Mouse (Mus musculus) MEL-GATA-1-ER (cell line): ENCODE results near the gene Ss18l2.
A peak's percentile ranks its signal among the peaks of the same experiment; 100 is the strongest.

Source experiments
- DNase-seq: peaks from one replicate; pipeline ENCODE4 v3.0.0-alpha.2; 2012; ENCODE audit warnings: low read depth; ENCODE audit errors: extremely low read depth

Gene Ss18l2

DNA sequence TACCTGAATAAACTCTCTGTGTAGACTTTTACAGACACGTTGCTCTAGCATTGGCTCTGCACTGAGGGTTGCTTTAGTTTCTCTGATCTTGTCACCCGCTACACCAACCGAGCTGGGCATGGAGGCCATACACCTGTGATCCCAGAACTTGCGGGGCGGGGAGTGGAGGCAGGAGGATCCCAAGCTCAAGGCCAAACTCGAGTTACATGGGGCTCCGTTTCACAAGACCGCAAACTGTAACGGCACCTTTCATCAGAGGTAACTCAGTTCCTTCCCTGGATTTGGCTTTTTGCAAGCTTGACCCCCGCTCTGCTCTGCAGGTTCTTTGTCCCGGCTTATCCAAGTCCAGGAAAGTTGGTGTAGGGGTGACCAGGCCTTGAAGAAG is 5.9 kb upstream of the Ss18l2 start:
- no peak for DNase-seq

DNA sequence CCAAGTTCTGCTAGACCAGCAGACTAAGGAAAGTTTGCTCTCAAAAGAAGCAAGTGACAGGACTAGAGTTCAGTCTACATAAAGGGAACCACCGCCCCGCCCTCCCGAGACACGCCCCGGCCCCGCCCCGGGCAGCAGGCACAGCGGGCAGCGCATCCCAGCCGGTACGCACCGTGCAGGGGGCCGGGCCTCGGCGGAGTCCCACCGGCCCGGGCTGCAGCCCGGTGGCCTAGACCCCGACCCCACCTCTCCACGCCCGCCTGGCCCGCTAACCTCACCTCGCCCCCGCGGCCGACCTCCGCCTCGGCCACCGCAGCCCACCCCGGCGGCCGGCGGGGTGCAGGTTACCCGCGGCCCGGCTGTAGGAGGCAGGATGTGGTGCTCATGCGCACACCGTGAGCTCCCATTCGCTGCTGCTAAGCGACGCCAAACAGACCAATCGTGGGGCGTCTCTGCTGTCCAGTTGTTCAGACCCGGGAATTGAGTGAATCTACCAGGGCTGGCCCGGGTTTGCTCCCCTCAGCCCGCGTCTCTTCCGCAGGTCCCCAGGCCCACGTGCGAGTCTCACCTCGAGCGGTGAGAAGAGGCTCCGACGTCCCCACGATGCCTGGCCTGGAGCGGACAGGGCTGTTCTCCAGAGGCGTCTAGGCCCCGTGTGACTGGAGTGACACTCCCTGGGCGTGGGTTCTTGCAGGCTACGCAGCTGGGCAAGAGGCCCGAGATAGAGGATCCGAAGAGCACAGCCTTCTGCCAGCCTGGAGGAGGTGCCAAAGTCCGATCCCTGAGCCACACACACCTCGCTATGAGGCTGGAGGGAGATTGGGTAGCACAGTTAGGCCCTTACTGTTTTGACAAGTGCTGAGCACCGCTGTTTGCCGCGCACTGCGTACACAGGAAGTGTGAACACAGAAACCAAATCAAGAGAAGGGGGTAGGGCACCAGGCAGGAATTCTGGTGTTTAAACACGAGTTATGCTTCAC is 5.2 kb upstream of the Ss18l2 start, which contains the start of gene Sec22c:
TSS of gene Sec22c (minus strand) at position 845 of the 980 bp plus-strand sequence.
- peak; percentile 81 for DNase-seq

DNA sequence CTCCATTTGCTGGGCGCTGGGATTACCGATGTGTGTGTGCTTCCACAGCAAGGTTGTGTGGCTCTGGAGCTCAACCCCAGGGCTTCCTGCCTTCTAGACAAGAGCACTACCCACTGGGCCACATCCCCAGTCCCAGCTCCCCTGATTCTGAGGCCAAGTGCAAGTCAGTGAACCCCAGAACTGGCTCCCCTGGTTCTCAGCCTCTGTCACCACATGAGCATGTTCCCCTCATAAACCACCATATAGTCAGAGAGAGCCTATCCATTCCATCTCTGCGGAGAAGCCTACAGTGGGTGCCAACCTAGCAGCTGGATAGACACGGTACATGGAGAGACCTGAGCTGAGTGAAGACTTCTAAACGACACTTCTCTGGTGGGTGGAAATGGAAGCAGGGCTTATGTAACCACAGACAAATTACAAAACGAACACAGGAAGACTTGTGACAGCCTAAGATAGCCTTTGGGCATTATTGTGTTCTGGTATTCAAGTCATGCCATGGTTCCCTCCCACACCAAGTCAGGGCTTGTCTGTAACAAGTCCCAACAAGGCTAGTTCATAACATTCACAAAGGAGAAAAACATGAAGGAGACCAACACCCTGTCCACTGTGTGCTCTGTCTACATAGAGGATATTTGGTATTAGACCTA is 4.0 kb upstream of the Ss18l2 start:
- DNase-seq, result no peak

DNA sequence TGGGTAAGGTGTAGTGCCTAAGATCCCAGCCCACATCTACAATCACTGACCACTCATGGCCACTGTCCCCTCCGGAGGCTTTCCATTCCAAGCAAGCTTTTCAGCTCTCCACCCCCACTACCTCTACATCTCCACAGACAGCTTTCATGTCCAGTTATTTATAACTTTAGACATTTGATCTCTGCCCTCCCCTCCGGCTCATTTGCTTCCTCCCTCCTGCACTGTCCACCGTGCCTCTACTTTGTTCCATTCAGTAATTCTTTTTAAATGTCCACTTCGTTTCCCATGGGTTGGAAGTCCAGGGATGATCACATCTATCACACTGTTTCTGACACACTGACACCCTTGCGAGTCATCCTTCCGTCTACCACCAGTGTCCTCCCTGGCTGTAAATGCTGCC is 2.3 kb upstream of the Ss18l2 start:
- no peak for DNase-seq

DNA sequence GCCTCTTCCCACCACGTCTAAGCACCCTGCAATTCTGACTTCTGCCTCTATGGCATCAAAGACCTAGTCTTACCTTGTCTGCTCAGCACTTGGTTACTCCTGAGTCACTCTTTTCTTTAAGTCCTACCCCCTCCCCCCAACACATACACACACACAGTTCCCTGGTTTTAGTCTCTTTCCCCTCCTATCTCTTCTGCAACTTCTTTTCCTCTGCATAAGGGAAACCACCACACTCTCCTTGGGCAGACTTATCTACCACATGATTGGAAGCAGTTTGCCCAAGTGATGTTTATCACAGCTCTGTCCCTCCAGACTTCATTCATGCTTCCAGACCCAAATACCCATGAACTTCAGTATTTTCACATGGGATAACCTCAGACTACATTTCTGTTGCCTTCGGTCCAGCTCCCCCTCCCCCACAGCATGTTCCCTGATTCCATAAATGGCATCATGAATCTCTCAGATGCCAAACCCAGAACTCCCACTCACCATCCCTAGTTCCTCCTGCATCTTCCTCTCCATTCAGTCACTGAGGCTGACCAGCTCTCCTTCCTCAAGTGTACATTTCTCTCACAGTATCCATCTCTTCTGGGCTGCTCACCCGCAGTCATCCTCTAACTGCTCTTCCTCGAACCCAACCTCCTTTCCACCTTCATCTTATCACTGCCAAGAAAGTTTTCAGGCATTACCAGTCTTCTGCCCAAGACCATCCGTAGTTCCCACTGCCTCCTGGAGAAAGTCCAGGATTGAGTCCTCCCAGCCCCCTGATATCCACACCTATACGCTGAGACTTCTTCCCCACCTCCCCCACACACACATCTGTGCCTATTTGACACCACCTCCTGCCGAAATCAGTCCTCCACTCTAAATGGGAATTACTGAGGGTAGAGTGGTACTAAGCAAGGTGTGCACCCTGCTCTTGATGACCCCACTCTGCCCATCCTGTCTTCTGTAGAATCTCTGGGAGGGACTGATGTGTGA is 1.3 kb upstream of the Ss18l2 start:
- peak; percentile 52 for DNase-seq

DNA sequence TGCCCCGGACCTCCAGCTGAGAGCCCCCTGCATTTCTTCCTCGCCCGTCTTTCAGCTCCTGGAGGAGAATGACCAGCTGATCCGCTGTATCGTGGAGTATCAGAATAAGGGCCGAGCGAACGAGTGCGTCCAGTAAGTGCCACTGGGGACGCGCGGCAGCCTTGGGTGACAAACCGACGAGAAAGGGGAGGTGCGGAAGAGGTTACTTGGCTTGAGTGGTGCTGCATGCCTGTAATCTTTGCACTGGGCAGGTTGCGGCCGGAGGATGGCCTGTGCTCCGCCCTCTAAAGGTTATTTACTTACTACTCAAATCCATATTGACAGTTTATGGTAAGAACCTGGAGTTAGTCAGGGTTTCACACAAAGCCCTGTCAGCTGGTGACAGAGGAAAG is 451 bp downstream of the Ss18l2 start:
- DNase-seq, result peak; percentile 29

DNA sequence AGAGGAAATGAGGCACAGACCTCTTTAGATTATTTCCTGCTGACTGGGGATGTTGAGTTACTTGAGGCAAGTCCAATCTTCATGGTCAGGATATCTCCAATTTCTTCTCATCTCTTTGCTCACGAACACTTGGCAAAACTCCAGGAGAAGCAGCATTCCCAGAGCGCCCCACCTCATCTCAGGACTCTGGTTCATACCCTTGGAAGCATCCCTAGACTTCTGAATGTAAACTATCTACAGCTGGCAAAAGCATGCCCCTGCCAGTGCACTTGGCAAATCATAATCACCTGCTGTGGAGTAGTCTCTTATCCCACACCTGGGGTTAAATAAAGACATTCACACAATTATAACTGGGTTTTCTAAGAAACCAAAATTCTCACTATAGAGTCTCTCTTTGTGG is 6.9 kb downstream of the Ss18l2 start:
- no peak for DNase-seq

DNA sequence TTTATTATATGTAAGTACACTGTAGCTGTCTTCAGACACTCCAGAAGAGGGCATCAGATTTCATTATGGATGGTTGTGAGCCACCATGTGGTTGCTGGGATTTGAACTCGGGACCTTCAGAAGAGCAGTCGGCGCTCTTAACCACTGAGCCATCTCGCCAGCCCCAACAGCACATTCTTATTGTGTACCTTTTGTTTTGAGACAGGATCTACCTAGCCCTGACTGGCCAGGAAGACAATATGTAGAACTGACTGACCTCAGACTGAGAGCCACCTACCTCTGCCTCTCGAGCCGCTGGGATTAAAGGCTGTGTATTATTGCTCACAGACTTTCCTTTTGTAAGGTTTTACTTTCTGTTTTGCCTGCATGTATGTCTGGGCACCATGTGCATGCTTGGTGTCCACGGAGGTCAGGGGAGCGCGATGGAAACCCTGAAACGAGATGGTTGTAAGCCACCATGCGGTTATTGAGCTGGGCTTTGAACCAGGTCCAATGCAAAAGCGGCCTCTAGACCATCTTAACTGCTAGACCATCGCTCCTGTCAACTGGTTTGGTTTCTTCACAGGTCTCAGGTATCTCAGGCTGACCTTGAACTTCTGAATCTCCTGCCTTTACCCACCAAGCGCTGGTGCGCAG is 8.1 kb downstream of the Ss18l2 start:
- no peak for DNase-seq

DNA sequence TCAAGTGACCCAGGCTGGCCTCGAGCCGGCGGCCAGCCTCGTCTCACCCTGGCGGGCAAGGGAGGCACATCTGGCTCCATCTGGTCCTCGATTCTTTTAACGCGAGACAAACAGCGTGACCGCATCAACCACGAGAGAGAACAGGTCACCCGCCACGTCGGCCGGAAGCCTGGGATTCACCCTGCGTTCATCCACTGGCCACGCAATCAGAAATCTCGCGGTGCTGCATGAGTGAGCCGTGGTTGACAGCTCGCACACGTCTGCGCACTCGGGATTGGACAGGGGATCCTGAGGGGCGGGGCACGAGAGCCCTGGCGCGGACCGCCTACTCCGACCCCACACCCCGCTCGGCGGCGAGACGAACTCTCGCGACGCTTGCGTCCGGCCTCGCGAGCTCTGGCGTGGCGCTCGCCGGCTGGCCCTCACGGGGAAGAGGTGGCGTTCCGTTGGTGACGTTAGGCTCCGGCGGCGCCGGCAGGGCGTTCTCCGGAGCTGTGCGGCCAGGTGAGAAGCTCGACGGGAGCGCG is 8.7 kb downstream of the Ss18l2 start, which contains the start of gene Nktr:
TSS of gene Nktr (plus strand) at position 378 of the 527 bp plus-strand sequence.
- peak; percentile 92 for DNase-seq

DNA sequence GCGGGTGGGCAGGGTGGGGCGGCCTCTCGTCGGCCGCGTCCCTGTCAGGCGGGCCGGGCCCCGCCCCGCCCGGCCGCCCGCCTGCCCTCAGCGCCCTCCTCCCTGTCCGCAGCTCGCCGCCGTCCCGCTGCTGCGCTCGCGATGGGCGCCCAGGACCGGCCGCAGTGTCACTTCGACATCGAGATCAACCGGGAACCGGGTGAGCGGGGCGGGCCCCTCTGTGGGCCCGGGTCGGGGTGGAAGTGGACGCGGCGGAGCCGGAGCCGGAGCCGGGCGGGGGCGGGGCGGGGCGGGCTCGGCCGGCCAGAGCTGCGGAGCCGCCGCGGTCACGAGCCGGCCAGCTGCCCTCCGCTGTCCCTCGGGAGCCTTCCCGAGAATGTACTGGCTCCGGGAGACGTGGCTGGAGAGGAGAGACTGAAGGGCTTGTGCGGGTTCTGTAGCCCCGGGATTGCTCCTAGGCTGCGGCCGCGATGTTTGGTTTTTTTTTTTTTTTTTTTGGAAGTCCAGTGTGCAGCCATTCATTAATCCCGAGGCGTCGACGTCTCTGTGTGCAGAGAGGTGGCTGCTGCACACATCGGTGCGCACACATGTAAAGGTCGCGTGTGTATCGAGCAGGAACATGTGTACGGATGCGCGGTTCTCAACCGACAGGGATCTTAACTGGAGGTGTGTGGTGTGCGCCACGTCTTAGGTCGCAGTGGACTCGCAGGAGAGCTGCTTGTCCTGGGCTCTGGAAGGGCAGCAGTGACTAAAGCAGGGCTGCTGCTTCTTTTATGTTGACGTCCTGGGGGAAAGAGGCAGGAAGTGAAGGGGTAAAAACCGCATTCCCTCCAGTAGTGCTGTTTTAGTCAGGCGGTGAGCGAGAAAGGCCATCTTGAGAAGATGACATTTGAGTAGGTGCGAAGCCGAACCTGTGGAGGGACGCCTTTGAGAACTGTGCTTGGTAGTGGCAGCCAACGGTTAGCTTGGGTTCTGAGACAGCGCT is 9.5 kb downstream of the Ss18l2 start:
- DNase-seq, result peak; percentile 55

DNA sequence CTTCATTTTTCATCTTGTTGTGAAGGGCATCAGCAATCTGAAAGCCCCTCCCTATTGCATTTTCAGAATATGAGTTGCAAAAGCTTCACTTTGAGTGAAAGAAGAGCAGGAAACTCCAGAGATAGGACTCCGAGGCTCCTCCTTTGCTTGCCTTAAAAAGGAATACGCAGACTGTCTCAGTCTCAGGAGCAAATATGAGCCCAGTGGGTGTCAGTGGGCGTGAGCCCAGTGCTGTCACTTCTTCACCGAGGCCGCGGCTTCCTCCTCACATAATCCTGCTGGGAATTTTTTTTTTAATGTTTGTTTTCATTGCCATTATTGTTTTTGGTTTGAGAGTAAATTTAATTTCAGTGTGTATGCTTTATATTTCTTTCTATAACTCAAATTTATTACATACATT is 30.4 kb downstream of the Ss18l2 start:
- DNase-seq, result no peak

DNA sequence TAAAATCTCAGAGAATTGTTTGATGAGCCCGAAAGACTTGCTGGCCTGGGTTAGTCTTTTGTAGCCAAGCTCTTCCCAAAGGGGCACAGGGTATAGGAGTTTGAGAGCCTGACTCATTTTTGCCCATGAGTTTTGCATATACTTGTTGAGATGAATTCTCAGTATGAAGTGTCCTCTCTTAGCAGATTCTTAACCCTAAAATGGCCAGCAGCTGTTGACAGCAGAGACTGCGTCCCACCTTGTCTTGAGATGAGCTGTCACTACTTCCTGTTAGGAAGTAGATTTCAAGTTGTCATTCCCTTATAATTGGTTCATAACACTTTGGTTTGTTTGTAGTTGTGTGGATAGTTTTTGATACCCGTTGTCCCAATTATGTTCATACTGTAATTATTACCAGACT is 31.0 kb downstream of the Ss18l2 start:
- DNase-seq, result no peak

DNA sequence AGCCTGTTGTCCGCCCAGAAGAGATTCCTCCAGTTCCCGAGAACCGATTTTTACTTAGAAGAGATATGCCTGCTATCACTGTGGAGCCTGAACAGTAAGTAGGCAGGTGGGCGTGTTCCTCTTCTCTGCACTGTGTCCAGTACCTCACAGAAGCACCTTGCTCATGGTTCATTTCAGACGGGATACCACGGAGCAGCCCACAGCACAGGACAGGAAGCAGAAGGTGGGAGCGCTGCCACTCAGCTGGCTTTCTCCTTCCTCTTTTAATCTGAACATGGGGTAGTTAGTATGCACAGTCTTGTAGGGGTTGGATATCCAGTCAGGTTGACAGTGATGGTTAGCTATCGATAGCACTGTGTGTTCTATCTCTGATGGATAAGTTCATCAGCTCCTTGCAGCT is 33.9 kb downstream of the Ss18l2 start:
- no peak for DNase-seq

DNA sequence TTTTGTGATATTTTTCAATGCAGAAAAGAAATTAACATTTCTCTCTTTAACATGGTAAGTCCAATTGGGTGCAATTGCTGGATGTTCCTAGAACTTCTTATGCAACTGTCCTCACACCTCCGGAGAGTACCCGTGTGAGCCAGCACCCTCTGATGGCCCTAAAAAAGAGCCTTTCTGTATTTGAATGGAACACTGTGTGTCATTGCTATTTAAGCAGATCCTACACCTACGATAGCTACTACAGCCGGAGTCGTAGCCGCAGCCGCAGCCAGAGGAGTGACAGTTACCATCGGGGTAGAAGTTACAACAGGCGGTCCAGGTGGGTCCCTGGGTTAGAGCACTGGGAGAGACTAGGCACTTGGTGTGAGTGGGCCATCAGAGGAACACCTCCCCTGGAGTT is 42.6 kb downstream of the Ss18l2 start:
- DNase-seq, result no peak

DNA sequence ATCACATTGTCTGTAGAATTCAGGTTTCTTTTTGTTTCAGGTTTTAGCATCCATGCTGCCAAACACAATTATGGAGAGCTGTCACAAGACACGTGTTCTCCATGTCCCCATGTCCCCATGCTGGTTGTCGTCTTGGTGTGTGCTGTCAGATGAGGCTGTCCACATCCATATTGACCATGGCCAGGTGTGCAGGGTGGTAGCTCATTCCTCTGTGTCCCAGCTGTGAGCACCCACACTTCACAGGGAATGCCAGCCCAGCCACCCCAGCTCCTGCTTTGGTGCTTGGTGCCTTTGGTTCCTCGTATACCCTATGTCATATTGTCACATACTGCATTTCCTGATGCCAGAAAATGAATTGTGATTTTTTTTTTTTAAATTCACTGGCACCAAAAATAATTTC is 44.5 kb downstream of the Ss18l2 start:
- no peak for DNase-seq

DNA sequence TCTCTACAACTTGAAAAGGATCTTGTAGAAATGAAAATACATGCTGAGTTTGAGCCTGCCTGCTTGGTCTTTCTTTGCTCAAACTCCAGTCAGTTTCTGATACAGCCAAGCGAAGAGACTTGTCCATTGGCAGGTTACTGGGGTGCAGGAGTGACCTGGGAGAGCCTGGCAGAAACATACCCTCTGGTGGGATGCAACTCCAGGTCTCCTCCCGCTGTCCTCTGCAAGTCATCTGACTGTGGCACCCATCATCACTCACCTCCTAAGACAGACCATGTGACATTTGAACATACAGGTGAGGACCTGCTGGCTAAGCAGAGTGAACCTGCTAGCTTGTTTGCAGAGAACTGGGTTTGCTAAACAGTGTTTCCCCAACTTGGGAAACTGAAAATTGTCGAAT is 46.7 kb downstream of the Ss18l2 start:
- DNase-seq, result no peak

DNA sequence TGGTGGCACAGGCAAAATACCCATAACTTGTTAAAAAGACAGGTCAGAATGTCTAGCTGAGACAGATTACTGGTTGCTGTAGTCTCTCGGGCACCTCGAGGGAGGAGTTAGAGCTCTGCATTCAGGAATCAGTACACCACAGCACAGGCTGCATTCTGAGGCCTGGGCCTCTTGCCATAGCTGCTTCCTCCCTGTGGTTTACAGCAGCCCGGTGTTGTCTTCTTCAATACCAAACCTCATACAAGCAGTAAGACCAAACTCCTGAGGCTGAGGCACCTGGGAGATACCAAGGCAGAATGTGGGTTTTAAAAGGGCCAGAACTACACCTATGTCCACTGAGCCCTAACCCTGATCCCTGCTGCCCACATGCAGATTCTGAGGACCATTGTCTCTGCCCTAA is 47.3 kb downstream of the Ss18l2 start:
- DNase-seq, result peak; percentile 3

DNA sequence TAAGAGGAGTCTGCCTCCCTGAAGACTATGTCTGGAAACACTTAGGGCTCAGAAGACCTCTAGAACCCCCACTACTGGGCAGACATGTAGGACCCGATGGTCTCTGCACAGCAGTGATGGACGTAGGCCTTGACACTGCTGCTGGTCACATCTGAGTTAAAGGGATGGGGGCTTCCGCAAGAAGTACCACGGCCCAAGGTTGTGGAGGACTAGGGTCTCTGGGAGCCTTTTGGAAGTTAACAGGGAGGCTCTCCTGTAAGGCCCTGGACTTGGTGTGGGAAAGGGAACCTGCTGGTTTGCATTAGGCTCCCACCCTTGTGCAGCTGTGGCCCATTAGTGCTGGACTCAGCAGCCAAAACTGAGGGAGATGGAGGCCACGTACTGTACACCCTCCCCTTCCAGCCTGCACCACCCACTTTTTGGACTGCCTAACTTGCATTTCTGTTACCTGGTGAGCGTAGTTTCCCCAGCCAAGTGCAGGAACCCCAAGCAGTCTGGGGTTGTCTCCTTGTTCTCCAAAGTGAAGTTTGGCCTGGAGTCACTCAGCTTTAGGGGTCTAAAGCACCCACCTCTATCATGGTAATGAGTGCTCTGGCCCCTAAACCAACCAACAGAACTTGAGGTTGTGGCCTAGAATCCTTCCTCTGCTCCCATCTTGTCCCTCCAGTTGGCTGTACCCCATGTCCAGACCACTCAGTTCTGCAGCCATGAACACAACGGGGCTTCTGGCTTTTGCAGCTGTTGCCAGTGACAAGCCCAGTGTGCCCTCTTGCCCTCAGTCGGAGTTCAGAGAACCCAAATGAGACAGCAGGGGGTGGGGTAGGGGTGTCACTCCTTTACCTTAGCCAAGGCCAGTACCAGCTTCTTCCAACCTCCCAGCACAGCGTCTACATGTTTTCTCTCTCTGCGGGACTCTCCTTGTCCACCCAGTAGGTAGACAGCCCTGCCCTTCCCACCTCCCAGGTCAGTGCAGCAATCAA is 48.0 kb downstream of the Ss18l2 start:
- no peak for DNase-seq
